Mouse (Mus musculus) stomach, embryonic 15.5 days (tissue): ENCODE measurements at regions not wholly inside any gene's neighbourhood (a gene's known extent, or its start where the extent isn't known, plus 50 kb on each side); places are given as distances from the start of the nearest gene placed in this dataset.

Experiments
- ATAC-seq: fragments of 200-750 bp; cut with Nextera tagmentation; 2 replicates; pipeline ENCODE4 v1.8.0; 2017; ENCODE audit warnings: low read depth, moderate number of reproducible peaks, moderate TSS enrichment; ENCODE audit not compliant: insufficient read depth, low FRiP score
- H3K27ac ChIP-seq: fragments of 300-500 bp; sonication (generic); 2 replicates; pipeline ENCODE4 v1.5.1; 2015; ENCODE audit warnings: mild to moderate bottlenecking, inconsistent platforms
- H3K27me3 ChIP-seq: fragments of 300-500 bp; sonication (generic); replicated peaks from 2 replicates; pipeline ENCODE4 v1.6.1; 2015; ENCODE audit warnings: inconsistent platforms
- H3K36me3 ChIP-seq: fragments of 300-500 bp; sonication (generic); 2 replicates; pipeline ENCODE4 v1.6.1; 2015; ENCODE audit warnings: inconsistent platforms
- H3K4me1 ChIP-seq: fragments of 300-500 bp; sonication (generic); 2 replicates; pipeline ENCODE4 v1.6.1; 2015; ENCODE audit warnings: inconsistent platforms
- H3K4me2 ChIP-seq: fragments of 300-500 bp; sonication (generic); 2 replicates; pipeline ENCODE4 v1.6.1; 2015; ENCODE audit warnings: mild to moderate bottlenecking, inconsistent platforms
- H3K4me3 ChIP-seq: fragments of 300-500 bp; sonication (generic); replicated peaks from 2 replicates; pipeline ENCODE4 v1.5.1; 2015; ENCODE audit warnings: inconsistent platforms
- H3K9ac ChIP-seq: fragments of 300-500 bp; sonication (generic); 2 replicates; pipeline ENCODE4 v1.6.1; 2015; ENCODE audit warnings: inconsistent platforms
- H3K9me3 ChIP-seq: fragments of 300-500 bp; sonication (generic); 2 replicates; pipeline ENCODE4 v1.6.1; 2016; ENCODE audit warnings: inconsistent platforms
- WGBS: fragments of 180-500 bp; shearing (Covaris S2); methylation state at CpG from one replicate; pipeline ENCODE4 v1.1.7; 2015; 5-methylcytosine and 5-hydroxymethylcytosine counted together

DNA sequence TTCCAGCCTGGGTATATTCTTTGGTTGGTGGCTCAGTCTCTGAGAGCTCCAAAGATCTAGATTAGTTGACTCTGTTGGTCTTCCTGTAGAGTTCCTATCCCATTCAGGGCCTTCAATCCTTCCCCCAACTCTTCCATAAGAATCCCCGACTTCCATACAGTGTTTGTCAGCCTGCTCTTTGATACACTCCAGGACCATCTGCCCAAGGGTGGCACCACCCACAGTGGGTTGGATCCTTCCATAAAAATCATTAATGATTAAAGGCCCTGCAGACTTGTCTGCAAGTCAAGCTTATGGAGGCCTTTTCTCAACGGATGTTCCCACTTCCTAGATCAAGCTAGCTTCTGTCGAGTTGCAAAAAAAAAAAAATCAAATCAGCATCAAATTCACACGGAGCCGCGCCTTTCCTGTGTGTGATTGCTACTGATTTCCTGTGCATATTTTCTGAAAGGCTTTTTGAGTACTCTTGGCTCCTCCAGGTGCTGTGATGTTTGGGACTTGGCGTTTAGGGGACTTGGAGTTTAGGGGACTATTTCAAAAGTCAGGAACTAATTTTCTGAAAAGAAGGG lies 171.3 kb upstream of the Gm9833 start:
- Histone ChIP-seq H3K4me2 (no peak overlapping the region), H3K27me3 (no peaks in the 10 kb centered on the region), H3K4me3 (no peak overlapping the region), H3K9me3 (no peaks in the 10 kb centered on the region), H3K27ac (no peak overlapping the region), H3K36me3 (no peaks in the 10 kb centered on the region), H3K4me1 (no peaks in the 10 kb centered on the region), H3K9ac (no peak overlapping the region)
- 73% methylated on average over 7 of the region's 7 CpGs for WGBS
- ATAC-seq, result no peak

GRCm38 (mm10) chr3:9920331-9920730 lies 167.6 kb upstream of the Gm9833 start:
- no peak overlapping the region for H3K9ac ChIP-seq
- WGBS, result 85% methylated on average over 3 of the region's 3 CpGs
- no peak overlapping the region for H3K4me2 ChIP-seq
- ATAC-seq, result no peak
- no peaks in the 10 kb centered on the region for H3K4me1 ChIP-seq
- H3K36me3 ChIP-seq, result no peaks in the 10 kb centered on the region
- H3K4me3 ChIP-seq, result no peak overlapping the region
- H3K27ac ChIP-seq, result no peak overlapping the region
- no peaks in the 10 kb centered on the region for H3K27me3 ChIP-seq
- H3K9me3 ChIP-seq, result no peaks in the 10 kb centered on the region

DNA sequence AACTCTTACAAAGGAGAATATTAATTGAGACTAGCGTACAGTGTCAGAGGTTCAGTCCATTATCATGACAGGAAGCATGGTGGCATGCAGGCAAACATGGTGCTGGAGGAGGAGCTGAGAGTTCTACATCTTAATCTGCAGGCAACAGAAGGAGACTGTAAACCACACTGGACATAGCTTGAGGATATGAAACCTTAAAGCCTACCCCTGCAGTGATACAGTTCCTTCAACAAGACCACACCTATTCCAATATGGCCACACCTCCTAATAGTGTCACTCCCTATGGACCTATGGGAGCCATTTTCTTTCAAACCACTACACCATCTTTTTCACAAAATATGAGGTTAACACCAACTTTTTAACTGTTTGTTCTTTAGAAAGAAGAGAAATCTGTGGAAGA lies 166.2 kb upstream of the Gm9833 start:
- Histone ChIP-seq H3K4me3 (no peak overlapping the region), H3K36me3 (no peaks in the 10 kb centered on the region), H3K27me3 (no peaks in the 10 kb centered on the region), H3K27ac (no peak overlapping the region), H3K9me3 (no peaks in the 10 kb centered on the region), H3K9ac (no peak overlapping the region), H3K4me2 (no peak overlapping the region), H3K4me1 (no peaks in the 10 kb centered on the region)
- ATAC-seq, result no peak
- 87% methylated on average over 1 of the region's 1 CpGs for WGBS

- H3K36me3 ChIP-seq, result no peaks in the 10 kb centered on the region
- no peaks in the 10 kb centered on the region for H3K9me3 ChIP-seq
- no peak overlapping the region for H3K4me2 ChIP-seq
- no peak for ATAC-seq
- H3K27ac ChIP-seq, result no peak overlapping the region
- H3K4me3 ChIP-seq, result no peak overlapping the region
- 90% methylated on average over 10 of the region's 10 CpGs for WGBS
- H3K27me3 ChIP-seq, result no peaks in the 10 kb centered on the region
- no peak overlapping the region for H3K9ac ChIP-seq
- no peaks in the 10 kb centered on the region for H3K4me1 ChIP-seq
These were observed 165.3 kb upstream of the Gm9833 start for GRCm38 (mm10) chr3:9922541-9923046.

GRCm38 (mm10) chr3:9924630-9925029 lies 163.3 kb upstream of the Gm9833 start:
- H3K36me3 ChIP-seq, result no peaks in the 10 kb centered on the region
- no peaks in the 10 kb centered on the region for H3K27me3 ChIP-seq
- no peaks in the 10 kb centered on the region for H3K4me1 ChIP-seq
- ATAC-seq, result no peak
- no peak overlapping the region for H3K9ac ChIP-seq
- no peak overlapping the region for H3K4me3 ChIP-seq
- 84% methylated on average over 1 of the region's 1 CpGs for WGBS
- H3K9me3 ChIP-seq, result no peaks in the 10 kb centered on the region
- H3K4me2 ChIP-seq, result no peak overlapping the region
- no peak overlapping the region for H3K27ac ChIP-seq

- ATAC-seq, result no peak
- H3K27ac ChIP-seq, result no peak overlapping the region
- H3K4me3 ChIP-seq, result no peak overlapping the region
- no peaks in the 10 kb centered on the region for H3K9me3 ChIP-seq
- 76% methylated on average over 8 of the region's 8 CpGs for WGBS
- H3K4me1 ChIP-seq, result no peaks in the 10 kb centered on the region
- no peak overlapping the region for H3K9ac ChIP-seq
- H3K4me2 ChIP-seq, result no peak overlapping the region
- H3K36me3 ChIP-seq, result no peaks in the 10 kb centered on the region
- no peaks in the 10 kb centered on the region for H3K27me3 ChIP-seq
These were observed 151.0 kb upstream of the Gm9833 start for GRCm38 (mm10) chr3:9936853-9937441.

DNA sequence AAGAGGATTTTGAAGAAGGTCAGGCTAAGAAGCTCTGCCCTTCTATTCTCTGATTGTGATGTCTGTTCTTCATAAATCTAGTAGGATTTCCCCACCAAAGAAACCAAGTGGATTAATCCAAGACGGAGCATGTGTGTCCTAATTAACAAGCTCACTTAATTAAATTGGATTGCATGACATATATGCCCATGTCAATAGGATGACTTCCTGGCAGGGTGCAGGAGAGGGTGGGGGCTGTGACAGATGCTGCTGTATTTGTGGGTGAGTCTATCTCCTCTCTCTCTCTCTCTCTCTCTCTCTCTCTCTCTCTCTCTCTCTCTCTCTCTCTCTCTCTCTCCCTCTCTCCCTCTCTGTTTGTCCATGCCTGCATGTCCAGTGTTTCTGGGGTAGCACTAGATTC lies 149.3 kb upstream of the Gm9833 start:
- Histone ChIP-seq H3K9ac (no peak overlapping the region), H3K4me1 (no peaks in the 10 kb centered on the region), H3K4me3 (no peak overlapping the region), H3K27me3 (no peaks in the 10 kb centered on the region), H3K4me2 (no peak overlapping the region), H3K9me3 (no peaks in the 10 kb centered on the region), H3K36me3 (no peaks in the 10 kb centered on the region), H3K27ac (no peak overlapping the region)
- no peak for ATAC-seq
- WGBS, result 79% methylated on average over 1 of the region's 1 CpGs

GRCm38 (mm10) chr3:9942631-9943030 lies 145.3 kb upstream of the Gm9833 start:
- Histone ChIP-seq H3K4me2 (no peak overlapping the region), H3K4me1 (no peaks in the 10 kb centered on the region), H3K4me3 (no peak overlapping the region), H3K27me3 (no peaks in the 10 kb centered on the region), H3K36me3 (no peaks in the 10 kb centered on the region), H3K27ac (no peak overlapping the region), H3K9ac (no peak overlapping the region), H3K9me3 (no peaks in the 10 kb centered on the region)
- 83% methylated on average over 5 of the region's 5 CpGs for WGBS
- ATAC-seq, result no peak

DNA sequence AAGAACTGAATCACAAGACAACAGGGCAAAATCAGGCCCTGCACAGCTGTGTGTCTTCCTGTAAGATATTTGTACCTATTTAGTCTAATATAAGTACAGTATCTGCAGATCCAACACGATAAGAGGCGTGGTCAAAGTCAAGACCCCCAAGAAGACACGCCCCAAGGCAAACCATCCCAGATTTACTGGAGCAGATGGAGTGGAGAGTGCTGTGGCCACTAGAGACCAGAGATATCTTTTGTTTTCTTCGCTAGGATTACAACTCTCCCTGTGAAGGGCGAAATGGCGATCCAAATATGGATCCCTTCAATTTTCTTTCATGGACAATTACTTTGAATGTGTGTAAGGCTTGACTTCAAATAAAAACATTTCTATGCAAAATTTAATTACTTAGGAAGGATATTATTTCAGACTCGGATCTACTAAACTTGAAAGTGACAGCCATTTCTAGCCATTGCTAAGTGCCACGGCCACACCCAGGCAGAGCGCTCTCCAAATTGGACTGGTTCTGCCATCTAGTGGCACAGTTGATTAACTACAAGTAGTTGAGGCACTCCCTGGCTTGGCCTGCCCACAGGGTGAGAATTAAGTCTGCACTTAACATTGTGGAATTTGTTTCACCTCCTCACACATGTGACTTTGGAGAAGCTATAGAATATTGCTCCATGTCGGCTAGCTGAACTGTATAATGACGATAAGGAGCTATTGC lies 140.4 kb upstream of the Gm9833 start:
- Histone ChIP-seq H3K27ac (no peak overlapping the region), H3K36me3 (no peaks in the 10 kb centered on the region), H3K4me1 (no peaks in the 10 kb centered on the region), H3K27me3 (no peaks in the 10 kb centered on the region), H3K4me3 (no peak overlapping the region), H3K9me3 (no peaks in the 10 kb centered on the region), H3K9ac (no peak overlapping the region), H3K4me2 (no peak overlapping the region)
- peak; percentile 83 for ATAC-seq
- WGBS, result 52% methylated on average over 11 of the region's 11 CpGs

GRCm38 (mm10) chr3:9948114-9948513 lies 139.8 kb upstream of the Gm9833 start:
- Histone ChIP-seq H3K4me2 (no peak overlapping the region), H3K9me3 (no peaks in the 10 kb centered on the region), H3K9ac (no peak overlapping the region), H3K4me1 (no peaks in the 10 kb centered on the region), H3K27me3 (no peaks in the 10 kb centered on the region), H3K4me3 (no peak overlapping the region), H3K36me3 (no peaks in the 10 kb centered on the region), H3K27ac (no peak overlapping the region)
- WGBS, result 75% methylated on average over 7 of the region's 7 CpGs
- ATAC-seq, result no peak

DNA sequence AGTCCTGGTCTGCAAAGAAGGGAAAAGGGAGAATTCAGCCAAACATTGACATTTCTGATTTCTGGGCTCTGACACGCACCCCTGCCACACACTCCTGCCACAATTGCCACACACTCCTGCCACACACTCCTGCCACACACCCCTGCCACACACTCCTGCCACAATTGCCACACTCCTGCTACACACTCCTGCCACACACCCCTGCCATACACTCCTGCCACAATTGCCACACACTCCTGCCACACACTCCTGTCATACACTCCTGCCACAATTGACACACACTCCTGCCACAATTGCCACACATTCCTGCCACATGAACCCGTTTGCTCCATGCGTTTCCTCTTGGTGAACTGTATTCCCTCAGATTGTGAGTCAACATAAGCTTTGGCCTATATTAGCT lies 130.0 kb upstream of the Gm9833 start:
- Histone ChIP-seq H3K27me3 (no peaks in the 10 kb centered on the region), H3K4me2 (no peak overlapping the region), H3K4me1 (no peaks in the 10 kb centered on the region), H3K36me3 (no peaks in the 10 kb centered on the region), H3K9ac (no peak overlapping the region), H3K9me3 (no peaks in the 10 kb centered on the region), H3K27ac (no peak overlapping the region), H3K4me3 (no peak overlapping the region)
- no peak for ATAC-seq
- 82% methylated on average over 3 of the region's 3 CpGs for WGBS

- Histone ChIP-seq H3K9me3 (no peaks in the 10 kb centered on the region), H3K4me3 (no peak overlapping the region), H3K9ac (no peak overlapping the region), H3K4me2 (no peak overlapping the region), H3K36me3 (no peaks in the 10 kb centered on the region), H3K27me3 (no peaks in the 10 kb centered on the region), H3K27ac (no peak overlapping the region), H3K4me1 (no peaks in the 10 kb centered on the region)
- ATAC-seq, result no peak
- 90% methylated on average over 37 of the region's 37 CpGs for WGBS
These were observed 127.9 kb upstream of the Gm9833 start for GRCm38 (mm10) chr3:9959716-9960661.
